Mouse (Mus musculus) erythroblast, adult 5-6 weeks (primary cell): ENCODE measurements around the gene Cacybp. TPM values are rescaled to one million over a fixed set of nuclear protein-coding genes. Genes with fewer than 3 reads are reported as not detected.
A peak's percentile ranks its signal among the peaks of the same experiment; 100 is the strongest.

Experiments
- ATAC-seq: replicated peaks from 2 replicates; pipeline ENCODE4 v1.8.0; 2016; ENCODE audit warnings: moderate number of reproducible peaks, mild to moderate bottlenecking, moderate TSS enrichment, inconsistent platforms; ENCODE audit not compliant: poor library complexity, low FRiP score, severe bottlenecking
- total RNA-seq, 2 experiments: library from RNA; stranded (forward) in 1 of 2; stranded (reverse) in 1 of 2; fragments of 150-400 nt in 1 of 2; fragments of 200-764, 138-1000 nt in 1 of 2; gene quantifications; 2 replicates each; pipeline versions ENCODE4 v1.2.3 to v1.2.4; 2015 to 2017; ENCODE audit warnings: low replicate concordance in 2 of 2

Gene Cacybp
- total RNA-seq, 2 experiments from 2014 or later: 38.1 to 88.4 TPM

DNA sequence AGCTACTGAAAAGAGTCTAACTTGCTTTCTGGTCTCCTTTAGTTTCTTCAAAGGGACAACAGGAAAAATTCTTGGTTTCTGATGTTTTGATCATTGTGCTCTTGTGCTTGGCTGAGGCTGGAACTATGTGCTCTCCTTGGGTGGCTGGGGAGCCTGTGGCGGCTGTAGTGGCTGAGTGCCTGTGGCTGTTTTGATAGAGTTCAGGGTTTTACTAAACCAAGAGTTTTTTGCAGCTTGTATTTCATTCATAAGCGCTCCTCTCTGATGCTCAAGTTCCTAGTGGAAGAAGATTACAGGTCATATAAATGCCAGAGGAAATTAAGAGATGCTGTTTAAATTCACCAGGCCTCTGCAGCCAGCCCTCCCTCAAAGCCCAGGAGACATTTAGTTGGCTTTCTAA lies 11.4 kb upstream of the Cacybp start:
- no peak for ATAC-seq

DNA sequence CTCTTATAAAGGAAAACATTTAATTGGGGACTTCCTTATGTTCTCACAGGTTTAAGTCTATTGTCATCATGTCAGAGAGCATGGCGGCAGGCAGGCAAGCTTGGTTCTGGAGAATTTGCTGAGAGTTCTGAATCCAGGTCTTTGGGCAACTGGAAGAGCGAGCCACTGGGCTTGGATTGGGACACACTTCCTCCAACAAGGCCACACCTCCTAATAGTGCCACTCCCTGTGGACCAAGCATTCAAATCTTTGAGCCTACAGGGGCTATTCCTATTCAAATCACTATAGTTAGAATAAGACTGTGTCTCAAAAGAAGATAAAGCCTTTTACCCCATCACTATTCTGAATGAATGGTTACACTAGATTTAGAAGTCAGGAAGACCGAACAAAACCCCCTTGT lies 5.2 kb upstream of the Cacybp start:
- ATAC-seq: no peak

DNA sequence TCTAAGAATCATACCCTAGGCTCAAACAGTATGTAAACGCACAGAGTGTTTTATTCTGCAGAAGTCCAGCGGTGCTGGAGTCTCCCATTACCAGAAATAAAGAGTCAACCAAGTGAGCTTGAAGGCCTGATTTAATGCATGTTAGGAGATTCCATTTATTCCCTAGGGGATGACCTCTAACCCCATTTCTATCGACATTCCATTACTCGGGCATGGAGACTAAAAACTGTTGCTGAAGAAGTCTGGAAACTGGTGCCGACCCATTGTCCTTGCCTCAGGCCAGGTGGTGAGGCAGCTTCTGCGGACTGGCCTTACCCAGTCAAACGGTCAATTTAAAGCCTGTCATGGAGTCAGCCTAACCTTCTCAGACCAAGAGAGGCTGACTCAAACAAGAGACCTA lies 1.5 kb upstream of the Cacybp start:
- ATAC-seq: no peak

DNA sequence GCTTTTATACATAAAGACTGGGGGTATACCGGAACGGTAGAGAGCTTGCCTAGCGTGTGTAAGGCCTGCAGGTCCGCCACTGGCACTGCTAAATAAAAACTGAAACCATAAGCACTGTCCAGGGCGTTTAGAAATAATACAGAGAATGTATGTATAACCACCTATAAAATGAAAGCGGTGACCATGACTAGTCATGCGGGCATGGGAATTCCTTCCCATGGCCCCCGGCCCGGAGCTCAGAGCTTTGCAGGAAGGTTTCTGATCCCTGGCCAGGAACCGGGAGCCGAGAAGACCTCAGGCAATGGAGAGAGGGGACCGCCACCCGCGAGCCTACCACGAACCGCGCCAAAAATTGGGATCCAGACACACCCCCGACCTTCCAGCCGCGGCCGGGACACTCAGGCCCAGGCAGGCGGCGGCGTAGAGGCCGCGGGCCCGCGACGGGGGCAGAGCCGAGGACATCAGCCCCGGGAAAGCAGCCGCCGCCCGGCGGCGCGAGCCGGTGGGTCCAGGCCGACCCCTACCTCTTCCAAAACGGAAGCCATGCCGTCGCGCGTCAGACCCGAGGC lies 468 bp downstream of the Cacybp start:
- ATAC-seq: peak; percentile 22

DNA sequence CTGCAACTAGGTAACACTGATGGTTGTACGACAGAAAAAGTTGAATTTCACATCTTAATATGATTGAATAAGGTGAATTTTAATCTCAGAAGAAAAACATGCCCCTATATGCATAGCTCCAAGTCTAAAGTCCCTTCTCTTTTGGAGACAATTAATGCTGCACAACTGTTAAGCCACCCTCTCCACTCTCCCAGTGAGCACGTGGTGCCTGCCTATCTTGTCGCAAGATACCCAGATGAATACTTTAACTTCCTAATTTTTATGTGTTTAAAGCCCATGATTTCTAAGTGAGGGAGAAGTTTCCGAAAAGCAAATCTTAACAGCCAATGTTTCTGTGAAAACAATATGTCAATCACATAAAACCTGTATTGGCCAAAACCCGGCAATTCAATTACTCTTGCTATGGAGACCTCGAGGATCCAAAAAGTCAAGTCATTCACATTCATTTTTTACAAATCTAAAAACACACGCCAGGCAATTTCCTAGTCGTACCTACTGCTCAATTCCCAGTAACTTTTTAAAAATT lies 1.0 kb downstream of the Cacybp start:
- no peak for ATAC-seq

DNA sequence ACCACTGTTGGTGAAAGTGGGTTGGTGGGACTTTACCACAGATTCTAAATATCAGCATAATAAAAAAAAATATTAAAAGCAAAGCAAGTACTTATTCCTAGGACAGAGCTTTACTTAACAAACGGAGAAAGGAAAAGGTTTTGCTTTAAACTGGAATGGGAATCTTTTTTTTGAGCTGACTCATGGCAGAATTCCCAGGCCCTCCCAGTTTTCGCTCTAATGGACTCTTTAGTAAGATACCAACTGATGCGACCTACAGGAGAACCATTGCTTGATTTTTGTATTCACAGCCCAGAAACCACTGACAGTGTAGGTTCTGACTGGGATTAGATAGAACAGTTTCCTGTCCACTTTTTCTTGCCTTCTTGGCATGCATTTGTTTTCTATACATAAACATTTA lies 2.1 kb downstream of the Cacybp start:
- no peak for ATAC-seq

DNA sequence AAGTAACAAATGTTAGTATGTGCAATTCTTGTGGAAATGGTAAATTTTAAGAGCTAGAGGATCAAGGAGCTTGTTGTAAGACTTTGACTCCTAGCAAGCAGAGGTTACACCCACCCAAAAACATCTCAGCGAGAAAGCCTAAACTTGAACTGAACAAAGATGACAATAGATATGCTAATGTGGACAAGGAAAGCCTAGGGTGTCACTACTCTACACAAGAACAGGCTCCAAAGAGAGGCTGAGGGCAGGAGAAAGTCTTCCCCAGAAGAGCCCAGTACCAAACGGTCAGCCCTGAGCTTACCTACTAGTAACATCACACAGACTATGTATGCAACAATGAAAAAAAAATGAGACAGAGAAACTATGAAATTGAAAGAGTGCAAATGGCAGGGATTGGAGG lies 2.8 kb downstream of the Cacybp start:
- no peak for ATAC-seq

DNA sequence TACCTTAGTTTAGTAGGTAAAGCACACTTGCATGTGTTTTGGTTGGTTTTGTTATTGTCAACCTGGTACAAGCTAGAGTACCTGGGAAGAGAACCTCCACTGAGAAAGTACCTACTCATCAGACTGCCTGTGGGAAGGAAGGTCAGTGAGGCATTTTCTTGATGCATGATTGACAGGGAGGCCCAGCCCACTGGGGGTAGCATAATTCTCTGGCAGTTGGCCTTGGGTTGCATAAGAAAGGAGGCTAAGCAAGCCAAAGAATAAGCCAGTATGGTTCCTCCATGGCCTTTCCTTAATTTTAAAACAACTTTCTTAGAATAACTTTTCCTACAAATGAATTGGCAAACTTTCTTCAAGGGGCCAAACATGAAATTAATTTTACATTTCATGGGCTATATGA lies 7.2 kb downstream of the Cacybp start:
- no peak for ATAC-seq

DNA sequence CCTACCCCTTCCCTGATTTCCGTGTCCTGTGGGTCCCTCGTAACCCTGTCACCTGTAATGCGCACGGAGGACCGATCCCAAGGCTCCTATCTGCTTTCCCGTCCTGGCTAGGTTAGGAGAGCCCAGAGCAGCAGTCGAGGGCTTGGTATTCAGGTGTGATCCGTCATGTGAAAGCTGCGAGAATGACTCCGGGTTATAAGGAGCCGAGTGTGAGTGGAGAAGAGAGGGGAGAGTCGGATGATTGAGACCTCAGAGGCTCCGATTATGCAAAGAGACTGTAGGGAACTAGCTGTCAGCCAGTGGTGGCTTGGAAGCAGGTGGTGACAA lies 17.4 kb downstream of the Cacybp start:
- peak; percentile 61 for ATAC-seq

DNA sequence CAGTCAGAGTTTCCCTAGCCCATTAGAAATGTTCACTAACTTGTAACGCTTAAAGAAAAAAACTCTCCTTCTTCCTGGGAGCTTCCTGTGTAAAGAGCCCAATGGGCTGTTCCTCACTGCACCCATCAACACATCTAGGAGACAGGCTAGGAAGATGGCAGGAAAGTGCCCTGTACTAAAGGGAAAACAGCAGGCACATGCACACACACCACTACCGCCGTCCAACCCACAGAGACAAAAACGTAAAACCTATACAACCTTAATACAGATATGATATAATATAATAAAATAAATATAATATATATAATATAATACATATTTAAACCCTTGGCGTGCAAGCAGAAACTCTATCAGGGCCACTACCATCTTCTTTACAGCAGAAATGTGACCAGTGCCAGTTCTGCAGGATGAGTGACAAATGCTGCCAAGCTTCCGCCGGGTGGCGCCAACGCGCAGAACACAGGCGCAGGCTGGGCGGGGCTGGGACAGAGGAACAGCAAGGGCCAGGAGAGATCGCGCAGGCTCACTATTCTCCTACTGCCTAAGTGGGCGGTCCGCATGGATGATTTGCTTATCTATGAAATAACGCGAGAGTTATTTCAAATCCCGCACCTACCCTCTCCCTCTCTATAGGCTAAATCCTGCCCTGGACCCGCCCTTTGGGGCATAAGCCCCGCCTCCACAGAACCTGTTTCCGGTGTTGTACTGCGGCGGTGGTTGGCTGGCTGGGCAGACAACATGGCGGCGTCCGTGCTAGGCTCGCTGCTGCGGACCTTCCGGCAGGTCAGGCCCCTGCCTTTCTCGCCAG lies 17.9 kb downstream of the Cacybp start, which contains the start of gene Mrps14:
TSS of gene Mrps14 (plus strand) at position 687 of the 808 bp plus-strand sequence.
- ATAC-seq: peak; percentile 98

DNA sequence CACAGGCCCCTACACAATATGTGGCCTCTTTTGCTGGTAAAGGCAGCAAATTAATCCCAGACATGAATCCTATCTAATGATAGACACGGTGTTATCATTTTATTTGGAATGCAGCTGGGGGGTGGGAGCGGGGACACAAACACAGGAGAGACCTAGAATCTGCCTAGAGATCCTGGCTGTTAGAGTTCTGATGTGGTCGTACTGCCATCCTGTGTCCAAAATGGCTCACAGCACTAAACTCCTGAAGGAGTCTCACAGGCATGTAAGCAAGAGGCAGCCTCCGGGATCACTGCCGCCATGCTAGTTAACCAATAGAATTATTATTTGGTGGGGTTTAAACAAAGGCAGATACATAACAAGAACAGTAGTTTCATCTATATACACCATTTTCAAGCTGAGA lies 28.2 kb downstream of the Cacybp start:
- no peak for ATAC-seq

DNA sequence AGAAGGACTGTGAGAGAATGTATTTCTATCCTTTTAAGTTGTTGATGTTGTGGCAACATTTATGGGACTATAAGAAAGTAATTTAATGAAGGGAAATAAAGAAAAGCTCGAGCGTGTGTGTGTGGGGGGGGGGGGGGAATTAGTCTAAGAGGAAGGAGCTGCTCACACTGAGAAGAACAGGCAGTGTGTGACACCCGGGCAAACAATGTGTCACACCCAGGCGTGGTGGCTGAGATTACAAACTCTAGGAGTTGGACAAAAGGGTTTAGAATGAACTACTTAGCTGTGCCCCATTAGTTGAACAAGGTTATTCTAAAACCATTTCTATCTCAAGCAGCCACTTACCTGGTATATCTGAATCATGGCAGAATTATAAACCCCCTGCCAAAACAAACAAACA lies 31.5 kb downstream of the Cacybp start:
- no peak for ATAC-seq

DNA sequence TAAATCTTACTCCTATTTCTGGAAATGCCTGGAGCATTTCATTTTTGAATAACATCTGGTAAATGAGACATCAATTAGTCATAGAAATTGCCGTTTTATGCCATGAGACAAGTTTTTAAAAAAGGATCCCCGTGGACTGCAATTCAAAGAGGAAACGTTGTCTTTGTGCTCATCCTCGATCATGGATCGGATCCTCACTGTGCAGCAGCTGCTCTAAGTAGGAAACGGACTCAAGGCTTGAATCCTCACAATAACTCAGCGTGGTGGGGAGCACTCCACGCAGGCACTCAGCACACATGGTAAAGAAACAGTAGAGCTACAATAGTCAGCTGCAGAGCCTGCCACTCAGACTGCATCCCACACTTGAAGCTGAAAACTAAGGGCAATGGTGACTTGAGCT lies 35.8 kb downstream of the Cacybp start:
- ATAC-seq: no peak

DNA sequence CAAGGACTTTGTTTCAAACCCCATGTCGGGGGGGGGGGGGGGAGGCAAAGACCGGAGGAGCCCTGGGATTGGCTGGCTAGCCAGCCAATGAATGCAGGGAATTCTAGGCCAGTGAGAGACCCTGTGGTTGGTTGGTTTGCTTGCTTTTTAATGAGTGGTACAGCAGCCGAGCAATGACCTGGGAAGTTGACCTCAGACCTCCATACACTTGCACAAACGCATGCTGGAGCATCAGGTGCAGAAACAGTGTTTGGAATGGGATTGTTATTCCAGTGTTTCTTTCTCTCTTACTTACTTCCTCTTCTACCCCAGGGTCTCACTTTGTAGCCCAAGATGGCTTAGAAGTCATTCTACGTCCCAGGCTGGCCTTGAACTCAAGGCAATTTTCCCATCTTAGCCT lies 46.1 kb downstream of the Cacybp start:
- no peak for ATAC-seq

DNA sequence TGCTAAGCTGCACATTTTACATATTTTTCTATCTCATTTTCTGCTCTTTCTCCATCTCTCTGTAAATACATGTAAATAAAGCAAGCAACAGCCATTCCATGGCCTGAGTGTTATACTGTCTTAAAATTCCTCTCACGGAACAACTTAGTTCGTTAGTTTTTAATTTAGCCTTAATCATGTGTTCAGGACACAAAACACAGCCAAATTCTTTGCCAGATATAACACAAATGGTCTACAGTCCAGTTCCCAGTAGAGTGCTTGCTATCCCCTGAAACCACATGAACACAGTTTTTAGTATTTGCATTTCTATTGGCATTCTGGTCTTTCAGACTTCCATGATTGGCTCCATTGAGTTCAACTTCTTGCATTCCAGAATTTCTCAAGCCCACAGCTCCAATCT lies 54.5 kb downstream of the Cacybp start:
- no peak for ATAC-seq

DNA sequence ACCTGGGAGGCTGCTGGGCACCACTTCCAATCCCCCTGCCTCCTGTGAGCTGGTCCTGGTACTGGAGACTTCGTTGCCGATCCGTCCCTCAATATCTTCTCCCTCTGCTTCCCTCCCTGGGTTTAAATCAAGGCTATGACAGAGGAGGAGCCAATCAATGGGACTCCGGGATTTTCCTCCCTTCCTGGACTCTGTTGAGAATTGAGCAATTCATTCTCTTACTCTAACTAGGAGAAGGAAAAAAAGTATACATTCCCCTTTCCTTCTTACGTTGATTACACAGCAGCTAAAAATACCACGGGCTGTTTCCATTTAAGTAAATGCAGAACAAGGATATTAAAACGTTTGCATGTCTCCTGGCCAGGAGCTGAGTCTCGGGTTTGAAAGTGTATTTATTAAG lies 59.2 kb downstream of the Cacybp start, which contains the start of gene Tnn:
TSS of gene Tnn (minus strand) at position 101 of the 400 bp plus-strand sequence.
- ATAC-seq: no peak

Other genes with a start within 250 kb of the Cacybp start
- 11.7 and 14.2 TPM in 2 replicates for gene 4930523C07Rik, start 168.5 kb downstream of the Cacybp start, total RNA-seq (2015; ENCODE audit: low replicate concordance)
- gene 4930523C07Rik, start 168.5 kb downstream of the Cacybp start, total RNA-seq (2017; ENCODE audit: low replicate concordance): 30.2 and 31.4 TPM in 2 replicates
- gene Tnn, start 59.3 kb downstream of the Cacybp start, total RNA-seq (2015; ENCODE audit: low replicate concordance): not detected in 2 replicates
- gene Tnn, start 59.3 kb downstream of the Cacybp start, total RNA-seq (2017; ENCODE audit: low replicate concordance): not detected in 2 replicates
- 20.8 and 47.6 TPM in 2 replicates for gene Mrps14, start 17.7 kb downstream of the Cacybp start, total RNA-seq (2015; ENCODE audit: low replicate concordance)
- gene Mrps14, start 17.7 kb downstream of the Cacybp start, total RNA-seq (2017; ENCODE audit: low replicate concordance): 18.1 and 23.9 TPM in 2 replicates